Mouse (Mus musculus): ENCODE measurements at regions not wholly inside any gene's neighbourhood (a gene's known extent, or its start where the extent isn't known, plus 50 kb on each side); places are given as distances from the start of the nearest gene placed in this dataset.
"Not testable (repeated sequence)": the region's sequence is repeated elsewhere in the genome, so short reads cannot be mapped to it uniquely, and the experiment has no call there.

GRCm38 (mm10) chr1:98665584-98665983 is 244.7 kb downstream of the Slco6d1 start:
- DNase-seq, result no peak

GRCm38 (mm10) chr1:98667426-98667825 is 246.5 kb downstream of the Slco6d1 start:
- not testable (repeated sequence) for DNase-seq

GRCm38 (mm10) chr1:98667887-98668286 is 247.0 kb downstream of the Slco6d1 start:
- DNase-seq, result peak in 1 of 2 experiments; percentile 1

- DNase-seq, result no peak
Observed at GRCm38 (mm10) chr1:98668595-98668994, 247.7 kb downstream of the Slco6d1 start.

- no peak for DNase-seq
Observed at GRCm38 (mm10) chr1:98678686-98679085, 257.8 kb downstream of the Slco6d1 start.

GRCm38 (mm10) chr1:98713809-98714208 is 292.9 kb downstream of the Slco6d1 start:
- no peak for DNase-seq

- no peak for DNase-seq
Observed at GRCm38 (mm10) chr1:98714307-98714706, 293.4 kb downstream of the Slco6d1 start.

- no peak for DNase-seq
Observed at GRCm38 (mm10) chr1:98720595-98720994, 299.7 kb downstream of the Slco6d1 start.

GRCm38 (mm10) chr1:98727354-98728015 is 306.6 kb downstream of the Slco6d1 start:
- no peak for DNase-seq

- DNase-seq, result peak in 1 of 2 experiments; percentile 4
Observed at GRCm38 (mm10) chr1:98748886-98749285, 328.0 kb downstream of the Slco6d1 start.

GRCm38 (mm10) chr1:98788528-98788927 is 367.6 kb downstream of the Slco6d1 start:
- no peak for DNase-seq

- DNase-seq, result no peak
Observed at GRCm38 (mm10) chr1:98793320-98793719, 372.4 kb downstream of the Slco6d1 start.

- DNase-seq, result no peak
Observed at GRCm38 (mm10) chr1:98812543-98812942, 391.6 kb downstream of the Slco6d1 start.

GRCm38 (mm10) chr1:98813990-98814389 is 393.1 kb downstream of the Slco6d1 start:
- no peak for DNase-seq

- no peak for DNase-seq
Observed at GRCm38 (mm10) chr1:98818076-98818475, 397.2 kb downstream of the Slco6d1 start.

GRCm38 (mm10) chr1:98860236-98860635 is 439.3 kb downstream of the Slco6d1 start:
- DNase-seq, result no peak

- no peak for DNase-seq
Observed at GRCm38 (mm10) chr1:98906260-98906659, 485.3 kb downstream of the Slco6d1 start.

- no peak for DNase-seq
Observed at GRCm38 (mm10) chr1:98923043-98923442, 502.1 kb downstream of the Slco6d1 start.

- DNase-seq, result no peak
Observed at GRCm38 (mm10) chr1:98924933-98925332, 504.0 kb downstream of the Slco6d1 start.

- DNase-seq, result no peak
Observed at GRCm38 (mm10) chr1:98930926-98931325, 510.0 kb downstream of the Slco6d1 start.

GRCm38 (mm10) chr1:98932239-98932638 is 511.3 kb downstream of the Slco6d1 start:
- DNase-seq, result no peak

GRCm38 (mm10) chr1:98977686-98978085 is 556.8 kb downstream of the Slco6d1 start:
- no peak for DNase-seq

All from cerebellum, postnatal 25 days (tissue).